Mouse (Mus musculus) kidney, adult 2 months (tissue): Measurements from ENCODE around the gene Gm49395.

Experiments used
- CTCF ChIP-seq: fragments of 200-500 bp; conservative IDR thresholded peaks from 2 replicates; pipeline ENCODE4 v1.5.1; 2011; ENCODE audit warnings: low read depth, mild to moderate bottlenecking, control low read depth, low read length, moderate library complexity, mixed read lengths; ENCODE audit not compliant: insufficient read depth, insufficient read length
- POLR2A ChIP-seq: fragments of 200-500 bp; IDR thresholded peaks from one replicate; pipeline ENCODE4 v1.6.1; 2011; ENCODE audit warnings: low read depth, low read length, control low read depth

- TF ChIP-seq CTCF (no peak), POLR2A (no peak)
Observed at GRCm38 (mm10) chr13:115042652-115043051, 59.1 kb downstream of the Gm49395 start.
